ENCODE assay signal across 18 mouse cellular contexts in genomic region chr5:127470351-127470750, GRCm38 (mm10).
"Had no signal": no experiment of that assay in that cellular context is flagged by ENCODE, and none has a peak within 500 bp of the region (broad histone marks: within the 10 kb centered on the region; RNA-seq: fewer than 3 reads in every experiment).

No protein-coding gene starts in this region.

- ATAC-seq: liver, postnatal 0 days; lung, postnatal 0 days; midbrain, embryonic 13.5 days; midbrain, embryonic 15.5 days had no signal

- H3K27me3 ChIP-seq: lung, embryonic 15.5 days; megakaryocyte, embryonic 14.5 days; midbrain, embryonic 15.5 days; neural tube, embryonic 12.5 days had no signal

- H3K4me3 ChIP-seq: lung, embryonic 15.5 days; megakaryocyte, embryonic 14.5 days; midbrain, embryonic 13.5 days; midbrain, embryonic 15.5 days; neural tube, embryonic 12.5 days had no signal

- H3K4me2 ChIP-seq: lung, embryonic 15.5 days; midbrain, embryonic 11.5 days; midbrain, embryonic 13.5 days; midbrain, embryonic 15.5 days; neural tube, embryonic 12.5 days had no signal

- H3K4me1 ChIP-seq: lung, embryonic 15.5 days; megakaryocyte, embryonic 14.5 days; neural tube, embryonic 12.5 days had no signal

- H3K9me3 ChIP-seq: lung, embryonic 15.5 days; midbrain, embryonic 13.5 days; midbrain, embryonic 15.5 days; neural tube, embryonic 12.5 days had no signal

- H3K27ac ChIP-seq: lung, embryonic 15.5 days; macrophage; midbrain, embryonic 13.5 days; midbrain, embryonic 15.5 days; neural tube, embryonic 12.5 days had no signal

- H3K9ac ChIP-seq: liver, postnatal 0 days; lung, embryonic 15.5 days; midbrain, embryonic 13.5 days; midbrain, embryonic 15.5 days; neural tube, embryonic 12.5 days had no signal

- H3K36me3 ChIP-seq: lung, embryonic 15.5 days; midbrain, embryonic 13.5 days; midbrain, embryonic 15.5 days; neural tube, embryonic 12.5 days had no signal

- DNase-seq: liver, postnatal 0 days; lung, adult 2 months; lung, postnatal 14 days; lung, postnatal 36 days; right cerebral cortex, postnatal 25 days; right cerebral cortex, postnatal 4 days; spleen, adult 18-20 months; thymus, adult 18-20 months; thymus, postnatal 14 days; thymus, postnatal 36 days had no signal
